Mouse (Mus musculus) bone marrow macrophage, adult 2 months (primary cell): ENCODE measurements around the gene 4930412O13Rik.

Experiments used
- CTCF ChIP-seq: IDR thresholded peaks from 2 replicates; pipeline ENCODE4 v1.5.1; 2012; ENCODE audit warnings: low read depth, mild to moderate bottlenecking, low read length, moderate library complexity
- POLR2A ChIP-seq: IDR thresholded peaks from 2 replicates; pipeline ENCODE4 v1.6.1; 2012; ENCODE audit warnings: mild to moderate bottlenecking, low read depth, low read length, borderline replicate concordance

DNA sequence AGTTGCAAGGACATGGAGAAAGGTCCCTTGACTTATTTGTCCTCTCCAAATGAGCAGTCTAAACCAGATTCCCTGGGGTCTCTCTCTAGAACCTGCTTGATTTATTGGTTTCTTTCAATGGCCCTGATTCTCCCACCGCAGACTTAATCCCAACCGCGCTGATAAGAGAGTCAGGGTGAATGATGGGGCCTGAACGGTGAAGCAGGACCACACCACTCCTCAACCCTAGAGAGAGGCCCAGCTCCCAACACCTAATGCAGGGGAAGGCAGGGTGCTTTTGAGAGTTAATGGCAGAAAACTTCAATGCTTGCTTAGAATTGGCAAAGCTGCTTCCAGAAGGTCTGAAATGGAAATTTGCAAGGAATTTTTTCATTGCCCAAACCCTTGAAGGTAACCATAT is 5.8 kb upstream of the 4930412O13Rik start:
- no peak for TF ChIP-seq CTCF
- TF ChIP-seq POLR2A = no peak
